Mouse (Mus musculus): Measurements from ENCODE around the gene Proca1. TPM values are rescaled to one million over a fixed set of nuclear protein-coding genes. Genes with fewer than 3 reads are reported as not detected.

The Proca1 gene
- polyA plus RNA-seq (2014; fragmentation: Illumina TruSeq; extraction: RNeasy Lipid Tissue Mini Kit (QIAGEN cat#74804); ENCODE audit: insufficient read depth, low read depth, low replicate concordance): 6.4 TPM

GRCm38 (mm10) chr11:78193113-78193512 is at the start of gene Proca1:
Proca1 (plus strand) TSS chr11:78193392.

GRCm38 (mm10) chr11:78164924-78165760 is 28.1 kb upstream of the Proca1 start, which contains the start of gene Traf4:
Traf4 (minus strand) TSS chr11:78165589.

GRCm38 (mm10) chr11:78176402-78176862 is 16.8 kb upstream of the Proca1 start, which contains the start of the genes Nek8 and Tlcd1:
Nek8 (minus strand) TSS chr11:78176675.
Tlcd1 (plus strand) TSS chr11:78176711.

GRCm38 (mm10) chr11:78182961-78183844 is 10.0 kb upstream of the Proca1 start, which contains the start of gene Rpl23a:
Rpl23a (minus strand) TSS chr11:78183584.

GRCm38 (mm10) chr11:78188331-78189233 is 4.6 kb upstream of the Proca1 start, which contains the start of gene Rab34:
Rab34 (plus strand) TSS chr11:78188430.

GRCm38 (mm10) chr11:78245627-78246317 is 52.6 kb downstream of the Proca1 start, which contains the start of the genes Sdf2 and Supt6:
Sdf2 (plus strand) TSS chr11:78245746.
Supt6 (minus strand) TSS chr11:78245987.

Other genes with a start within 250 kb of the Proca1 start
- 15.7 TPM for gene Phf12, start 210.6 kb upstream of the Proca1 start, polyA plus RNA-seq (2014; fragmentation: Illumina TruSeq; extraction: RNeasy Lipid Tissue Mini Kit (QIAGEN cat#74804); ENCODE audit: insufficient read depth, low read depth, low replicate concordance)
- gene Dhrs13, start 161.1 kb upstream of the Proca1 start, polyA plus RNA-seq (2014; fragmentation: Illumina TruSeq; extraction: RNeasy Lipid Tissue Mini Kit (QIAGEN cat#74804); ENCODE audit: insufficient read depth, low read depth, low replicate concordance): 8.8 TPM
- 43.6 TPM for gene Flot2, start 155.5 kb upstream of the Proca1 start, polyA plus RNA-seq (2014; fragmentation: Illumina TruSeq; extraction: RNeasy Lipid Tissue Mini Kit (QIAGEN cat#74804); ENCODE audit: insufficient read depth, low read depth, low replicate concordance)
- gene Eral1, start 113.0 kb upstream of the Proca1 start, polyA plus RNA-seq (2014; fragmentation: Illumina TruSeq; extraction: RNeasy Lipid Tissue Mini Kit (QIAGEN cat#74804); ENCODE audit: insufficient read depth, low read depth, low replicate concordance): 11.6 TPM
- gene Fam222b, start 98.7 kb upstream of the Proca1 start, polyA plus RNA-seq (2014; fragmentation: Illumina TruSeq; extraction: RNeasy Lipid Tissue Mini Kit (QIAGEN cat#74804); ENCODE audit: insufficient read depth, low read depth, low replicate concordance): 5.8 TPM
- gene Traf4, start 27.8 kb upstream of the Proca1 start, polyA plus RNA-seq (2014; fragmentation: Illumina TruSeq; extraction: RNeasy Lipid Tissue Mini Kit (QIAGEN cat#74804); ENCODE audit: insufficient read depth, low read depth, low replicate concordance): 10.4 TPM
- gene Nek8, start 16.7 kb upstream of the Proca1 start, polyA plus RNA-seq (2014; fragmentation: Illumina TruSeq; extraction: RNeasy Lipid Tissue Mini Kit (QIAGEN cat#74804); ENCODE audit: insufficient read depth, low read depth, low replicate concordance): 6.4 TPM
- gene Tlcd1, start 16.7 kb upstream of the Proca1 start, polyA plus RNA-seq (2014; fragmentation: Illumina TruSeq; extraction: RNeasy Lipid Tissue Mini Kit (QIAGEN cat#74804); ENCODE audit: insufficient read depth, low read depth, low replicate concordance): 10.2 TPM
- gene Rpl23a, start 9.8 kb upstream of the Proca1 start, polyA plus RNA-seq (2014; fragmentation: Illumina TruSeq; extraction: RNeasy Lipid Tissue Mini Kit (QIAGEN cat#74804); ENCODE audit: insufficient read depth, low read depth, low replicate concordance): 2,050 TPM
- 29.1 TPM for gene Rab34, start 5.0 kb upstream of the Proca1 start, polyA plus RNA-seq (2014; fragmentation: Illumina TruSeq; extraction: RNeasy Lipid Tissue Mini Kit (QIAGEN cat#74804); ENCODE audit: insufficient read depth, low read depth, low replicate concordance)
- 85.1 TPM for gene Sdf2, start 52.4 kb downstream of the Proca1 start, polyA plus RNA-seq (2014; fragmentation: Illumina TruSeq; extraction: RNeasy Lipid Tissue Mini Kit (QIAGEN cat#74804); ENCODE audit: insufficient read depth, low read depth, low replicate concordance)
- 17.9 TPM for gene Supt6, start 52.6 kb downstream of the Proca1 start, polyA plus RNA-seq (2014; fragmentation: Illumina TruSeq; extraction: RNeasy Lipid Tissue Mini Kit (QIAGEN cat#74804); ENCODE audit: insufficient read depth, low read depth, low replicate concordance)
- gene 2610507B11Rik, start 68.4 kb downstream of the Proca1 start, polyA plus RNA-seq (2014; fragmentation: Illumina TruSeq; extraction: RNeasy Lipid Tissue Mini Kit (QIAGEN cat#74804); ENCODE audit: insufficient read depth, low read depth, low replicate concordance): 32.5 TPM
- gene BC030499, start 97.4 kb downstream of the Proca1 start, polyA plus RNA-seq (2014; fragmentation: Illumina TruSeq; extraction: RNeasy Lipid Tissue Mini Kit (QIAGEN cat#74804); ENCODE audit: insufficient read depth, low read depth, low replicate concordance): not detected
- 0.42 TPM for gene Spag5, start 108.1 kb downstream of the Proca1 start, polyA plus RNA-seq (2014; fragmentation: Illumina TruSeq; extraction: RNeasy Lipid Tissue Mini Kit (QIAGEN cat#74804); ENCODE audit: insufficient read depth, low read depth, low replicate concordance)
- gene Aldoc, start 129.6 kb downstream of the Proca1 start, polyA plus RNA-seq (2014; fragmentation: Illumina TruSeq; extraction: RNeasy Lipid Tissue Mini Kit (QIAGEN cat#74804); ENCODE audit: insufficient read depth, low read depth, low replicate concordance): 6.4 TPM
- 24.9 TPM for gene Pigs, start 135.0 kb downstream of the Proca1 start, polyA plus RNA-seq (2014; fragmentation: Illumina TruSeq; extraction: RNeasy Lipid Tissue Mini Kit (QIAGEN cat#74804); ENCODE audit: insufficient read depth, low read depth, low replicate concordance)
- gene Unc119, start 150.1 kb downstream of the Proca1 start, polyA plus RNA-seq (2014; fragmentation: Illumina TruSeq; extraction: RNeasy Lipid Tissue Mini Kit (QIAGEN cat#74804); ENCODE audit: insufficient read depth, low read depth, low replicate concordance): 40.3 TPM
- gene Foxn1, start 193.2 kb downstream of the Proca1 start, polyA plus RNA-seq (2014; fragmentation: Illumina TruSeq; extraction: RNeasy Lipid Tissue Mini Kit (QIAGEN cat#74804); ENCODE audit: insufficient read depth, low read depth, low replicate concordance): not detected
- 0.40 TPM for gene Slc13a2, start 228.8 kb downstream of the Proca1 start, polyA plus RNA-seq (2014; fragmentation: Illumina TruSeq; extraction: RNeasy Lipid Tissue Mini Kit (QIAGEN cat#74804); ENCODE audit: insufficient read depth, low read depth, low replicate concordance)